Mouse (Mus musculus) neutrophil, adult 5-6 weeks (primary cell): ENCODE results near the gene Nudt8. TPM values are rescaled to one million over a fixed set of nuclear protein-coding genes. Genes with fewer than 3 reads are reported as not detected.
"Not testable (repeated sequence)": the region's sequence is repeated elsewhere in the genome, so short reads cannot be mapped to it uniquely, and the experiment has no call there.

Experiments
- ATAC-seq: fragments of 151-379, 151-347 bp; 2 replicates; pipeline ENCODE4 v1.8.0; 2017; ENCODE audit warnings: mild to moderate bottlenecking, moderate TSS enrichment; ENCODE audit not compliant: insufficient number of reproducible peaks, poor library complexity, low FRiP score, severe bottlenecking; ENCODE audit errors: extremely low read depth
- total RNA-seq: library from RNA; stranded (forward); fragments of 200-1000 nt; gene quantifications from 2 replicates; pipeline ENCODE4 v1.2.3, GENCODE M21; 2017

Nudt8 gene
- total RNA-seq, 1 experiment from 2014 or later: 15.5 TPM

DNA sequence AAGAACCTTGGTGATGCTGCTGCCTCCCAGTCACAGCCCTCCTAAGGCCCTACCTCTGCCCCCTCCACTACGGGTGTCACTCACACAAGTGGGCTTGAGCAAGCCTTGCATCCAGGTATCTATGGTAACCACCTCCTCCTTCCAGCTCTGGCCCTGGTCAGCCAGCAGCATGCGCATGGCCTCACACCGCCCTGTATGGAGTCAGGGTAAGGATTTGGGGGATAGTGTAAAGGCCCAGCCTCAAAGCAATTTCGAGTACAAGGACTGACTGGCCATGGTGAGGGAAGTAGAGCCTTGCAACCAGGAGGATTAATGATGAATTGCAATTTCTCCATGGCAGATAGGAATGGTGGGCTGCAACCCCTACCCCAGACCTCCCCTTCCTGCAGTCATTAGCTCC lies 41.1 kb downstream of the Nudt8 start:
- not testable (repeated sequence) for ATAC-seq

DNA sequence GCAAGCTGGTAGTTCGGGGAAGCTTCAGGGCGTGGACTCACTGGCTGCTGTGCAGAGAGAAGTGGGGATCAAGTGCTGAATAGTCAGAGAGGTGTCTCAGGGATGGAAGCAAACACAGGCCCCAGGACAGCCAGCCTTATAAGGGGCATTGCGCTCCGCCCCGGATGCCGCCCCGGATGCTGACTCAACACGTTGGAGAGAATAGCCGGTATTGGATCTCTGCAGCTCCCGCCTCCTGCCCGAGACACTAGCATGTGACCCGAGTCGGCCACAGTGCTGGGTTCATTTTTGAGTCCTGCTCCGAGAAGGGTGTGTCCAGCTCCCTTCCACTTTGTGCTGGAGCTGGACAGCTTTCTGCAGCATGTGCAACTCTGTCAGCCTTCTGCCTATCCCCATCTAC lies 41.7 kb downstream of the Nudt8 start:
- ATAC-seq: no peak

DNA sequence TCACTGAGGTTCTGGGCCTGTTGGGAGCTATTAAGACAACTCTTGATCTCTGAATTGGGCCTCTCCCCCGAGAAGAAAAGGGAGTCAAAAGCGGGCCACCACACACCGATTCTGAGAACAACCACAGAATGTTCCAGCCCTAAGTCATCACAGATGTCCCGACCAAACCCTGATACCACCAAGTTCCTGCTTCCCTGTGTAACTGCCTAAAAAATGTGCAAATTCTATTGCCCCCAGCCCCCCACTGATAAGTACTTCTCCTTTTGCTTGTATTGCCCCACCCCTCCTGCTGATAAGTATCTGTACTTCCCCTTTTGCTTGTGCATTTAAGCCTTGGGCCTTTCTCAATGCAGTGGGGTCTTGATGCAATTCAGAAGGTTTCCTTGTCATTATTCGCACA lies 43.7 kb downstream of the Nudt8 start:
- ATAC-seq: not testable (repeated sequence)

DNA sequence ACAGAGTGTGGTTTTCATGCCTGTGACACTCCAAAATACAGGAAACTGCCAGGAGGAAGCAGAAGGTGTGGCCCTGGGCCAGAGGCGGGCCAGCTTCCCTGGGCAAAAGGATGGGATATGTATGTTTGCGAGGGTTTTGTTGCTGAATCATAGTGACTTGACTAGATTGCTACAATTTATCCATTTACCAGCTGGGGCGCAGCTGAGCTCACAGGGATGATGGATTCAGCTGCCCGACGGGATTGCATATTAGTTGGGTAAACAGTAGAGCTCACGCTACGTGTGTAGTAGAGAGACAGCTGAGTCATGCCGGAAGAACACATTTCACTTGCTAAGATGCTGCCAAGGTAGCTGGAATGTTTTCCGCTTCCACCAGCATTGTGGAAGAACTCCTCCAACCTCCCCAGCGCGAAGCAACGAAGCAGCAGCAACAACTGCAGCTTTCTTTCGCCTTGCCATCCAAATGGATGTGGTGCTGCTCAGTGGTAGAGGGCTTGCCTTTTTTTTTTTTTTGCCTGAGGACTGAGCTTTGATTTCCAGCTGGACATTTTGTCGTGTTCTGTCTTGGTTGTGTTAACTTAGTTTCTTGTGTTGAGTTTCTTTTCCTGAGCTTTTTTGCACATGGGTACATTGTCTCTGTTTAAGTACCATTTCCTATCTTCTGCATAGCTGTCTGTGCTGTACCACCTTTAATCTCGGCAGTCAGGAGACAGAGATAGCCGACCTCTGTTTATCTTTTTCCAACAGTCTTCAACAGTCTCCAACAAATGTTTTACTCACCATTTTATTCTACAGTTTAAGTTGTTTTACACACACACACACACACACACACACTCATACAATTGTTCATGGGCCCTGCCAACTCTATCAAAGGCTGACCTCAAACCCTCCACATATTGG lies 45.8 kb downstream of the Nudt8 start, which contains the start of gene Gstp2:
Gene Gstp2, minus strand, starts transcription at position 58 of the 900 bp plus-strand sequence.
- ATAC-seq: 0 out of 2 replicates have a peak, but pooled peaks have one; percentile 17

DNA sequence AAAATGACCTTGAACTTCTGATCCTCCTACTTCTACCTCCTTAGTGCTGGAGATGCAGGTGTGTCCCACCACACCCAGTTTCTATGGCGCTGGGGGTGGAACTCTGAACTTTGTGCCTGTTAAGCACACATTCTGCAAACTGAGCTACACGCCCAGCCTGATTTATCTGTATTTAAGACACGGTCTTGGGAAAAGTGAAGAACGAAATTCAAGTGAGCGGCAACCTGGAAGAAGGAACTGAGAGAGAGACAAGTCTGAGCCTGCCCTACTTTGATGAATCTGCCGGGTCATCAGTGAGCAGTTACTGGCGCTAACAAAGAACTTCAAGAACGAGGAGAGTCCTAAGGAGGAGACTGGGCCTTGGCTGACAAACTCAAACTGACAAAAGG lies 46.5 kb downstream of the Nudt8 start:
- no peak for ATAC-seq

DNA sequence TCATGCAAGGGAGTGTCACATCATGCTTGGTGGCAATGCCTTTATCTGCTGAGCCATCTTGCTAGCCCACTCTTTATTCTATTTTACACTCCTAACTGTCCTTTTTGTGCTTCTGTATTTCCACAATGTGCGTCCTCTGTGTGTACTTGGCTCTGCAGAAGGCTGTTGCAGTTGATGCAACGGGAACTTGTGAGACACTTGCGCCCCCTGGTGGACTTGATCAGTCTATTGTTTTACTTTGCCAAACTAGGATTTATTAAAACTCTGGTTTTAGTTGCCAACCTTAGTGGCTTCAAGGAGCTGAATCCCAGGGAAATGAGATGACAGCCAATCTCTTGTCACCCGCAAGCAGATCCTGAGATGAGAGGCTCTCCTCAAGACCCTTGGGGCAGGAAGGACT lies 47.5 kb downstream of the Nudt8 start:
- peak; percentile 79 for ATAC-seq

DNA sequence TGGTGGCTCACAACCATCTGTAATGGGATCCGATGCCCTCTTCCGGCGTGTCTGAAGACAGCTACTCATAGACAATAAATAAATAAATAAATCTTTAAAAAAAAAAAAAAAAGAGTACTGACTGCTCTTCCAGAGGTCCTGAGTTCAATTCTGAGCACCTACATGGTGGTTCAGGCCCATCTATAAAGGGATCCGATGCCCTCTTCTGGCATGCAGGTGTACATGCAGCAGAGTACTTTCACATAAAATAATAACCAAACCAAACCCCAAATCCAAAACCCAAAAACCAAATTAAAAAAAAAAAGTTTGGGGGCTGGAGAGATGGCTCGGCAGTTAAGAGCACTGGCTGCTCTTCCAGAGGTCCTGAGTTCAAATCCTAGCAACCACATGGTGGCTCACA lies 48.7 kb downstream of the Nudt8 start:
- ATAC-seq: not testable (repeated sequence)

DNA sequence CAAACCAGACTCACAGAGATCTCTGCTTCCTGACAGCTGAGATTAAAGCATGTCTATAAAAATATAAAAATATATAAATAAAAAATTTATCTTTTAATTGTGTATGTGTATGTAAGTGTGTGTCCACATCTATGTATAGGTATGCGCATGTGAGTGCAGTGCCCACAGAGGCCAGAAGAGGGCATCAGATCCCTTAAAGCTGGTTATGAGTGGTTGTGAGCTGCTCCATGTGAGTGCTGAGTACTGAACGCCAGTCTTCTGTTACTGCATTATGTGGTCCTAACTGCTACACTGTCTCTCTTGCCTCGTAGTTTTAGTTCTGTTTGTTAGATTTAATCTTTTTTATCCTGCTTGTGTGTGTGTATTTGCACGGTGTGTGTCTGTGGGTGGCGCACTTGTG lies 50.6 kb downstream of the Nudt8 start:
- no peak for ATAC-seq

Other genes starting within 250 kb of the Nudt8 start
- gene Kmt5b, start 233.2 kb upstream of the Nudt8 start, total RNA-seq: 159 and 166 TPM in 2 replicates
- 16.6 and 26.0 TPM in 2 replicates for gene Chka, start 148.8 kb upstream of the Nudt8 start, total RNA-seq
- gene Tcirg1, start 93.4 kb upstream of the Nudt8 start, total RNA-seq: 158 and 167 TPM in 2 replicates
- 34.7 and 40.1 TPM in 2 replicates for gene Ndufs8, start 87.8 kb upstream of the Nudt8 start, total RNA-seq
- gene Aldh3b1, start 70.8 kb upstream of the Nudt8 start, total RNA-seq: 78.5 and 85.2 TPM in 2 replicates
- gene Unc93b1, start 65.4 kb upstream of the Nudt8 start, total RNA-seq: 628 and 632 TPM in 2 replicates
- not detected in 2 replicates for gene Aldh3b3, start 41.9 kb upstream of the Nudt8 start, total RNA-seq
- gene Aldh3b2, start 28.3 kb upstream of the Nudt8 start, total RNA-seq: 0.25 TPM in 1 of 2 replicates, not detected in the other
- not detected in 2 replicates for gene Acy3, start 14.0 kb upstream of the Nudt8 start, total RNA-seq
- not detected in 2 replicates for gene Tbx10, start 7.8 kb upstream of the Nudt8 start, total RNA-seq
- 6.2 and 7.5 TPM in 2 replicates for gene Gm49405, start within 50 bp of the Nudt8 start, total RNA-seq
- 4.0 and 7.2 TPM in 2 replicates for gene Doc2g, start 2.7 kb downstream of the Nudt8 start, total RNA-seq
- gene Ndufv1, start 12.2 kb downstream of the Nudt8 start, total RNA-seq: 63.9 and 64.6 TPM in 2 replicates
- 53.2 and 68.1 TPM in 2 replicates for gene Gstp1, start 37.4 kb downstream of the Nudt8 start, total RNA-seq
- 1.4 TPM in 1 of 2 replicates, not detected in the other for gene Gstp2, start 45.4 kb downstream of the Nudt8 start, total RNA-seq
- gene Gstp3, start 59.0 kb downstream of the Nudt8 start, total RNA-seq: 22.6 and 23.6 TPM in 2 replicates
- not detected in 2 replicates for gene Cabp2, start 81.0 kb downstream of the Nudt8 start, total RNA-seq
- gene Cdk2ap2, start 96.6 kb downstream of the Nudt8 start, total RNA-seq: 202 and 205 TPM in 2 replicates
- 115 and 132 TPM in 2 replicates for gene Pitpnm1, start 99.4 kb downstream of the Nudt8 start, total RNA-seq
- 53.9 and 61.6 TPM in 2 replicates for gene Aip, start 125.3 kb downstream of the Nudt8 start, total RNA-seq
- 0.12 and 0.23 TPM in 2 replicates for gene Gpr152, start 139.2 kb downstream of the Nudt8 start, total RNA-seq
- 0.25 and 0.93 TPM in 2 replicates for gene Cabp4, start 143.5 kb downstream of the Nudt8 start, total RNA-seq
- 134 and 152 TPM in 2 replicates for gene Coro1b, start 148.0 kb downstream of the Nudt8 start, total RNA-seq
- gene Ptprcap, start 153.0 kb downstream of the Nudt8 start, total RNA-seq: 227 and 252 TPM in 2 replicates
- gene Rps6kb2, start 162.8 kb downstream of the Nudt8 start, total RNA-seq: 34.0 and 45.2 TPM in 2 replicates
- 95.9 and 99.3 TPM in 2 replicates for gene Carns1, start 174.9 kb downstream of the Nudt8 start, total RNA-seq
- gene Tbc1d10c, start 190.7 kb downstream of the Nudt8 start, total RNA-seq: 231 and 269 TPM in 2 replicates
- 535 and 541 TPM in 2 replicates for gene Ppp1ca, start 191.5 kb downstream of the Nudt8 start, total RNA-seq
- gene Rad9a, start 201.1 kb downstream of the Nudt8 start, total RNA-seq: 35.1 and 44.3 TPM in 2 replicates
- gene Clcf1, start 213.7 kb downstream of the Nudt8 start, total RNA-seq: 52.0 and 61.9 TPM in 2 replicates
- gene AC109138.7, start 213.8 kb downstream of the Nudt8 start, total RNA-seq: not detected in 2 replicates
- 228 and 251 TPM in 2 replicates for gene Pold4, start 231.3 kb downstream of the Nudt8 start, total RNA-seq